Mouse (Mus musculus) lung, adult 2 months (tissue): ENCODE data around the gene Tcte1.
A peak's percentile ranks its signal among the peaks of the same experiment; 100 is the strongest.

ENCODE experiments used
- CTCF ChIP-seq: fragments of 200-500 bp; IDR thresholded peaks from 2 replicates; pipeline ENCODE4 v1.5.1; 2011; ENCODE audit warnings: mild to moderate bottlenecking, low read length, control low read depth; ENCODE audit not compliant: insufficient read depth
- POLR2A ChIP-seq: fragments of 200-500 bp; IDR thresholded peaks from 2 replicates; pipeline ENCODE4 v1.6.1; 2011; ENCODE audit warnings: low read depth, mild to moderate bottlenecking, control low read depth, low read length, borderline replicate concordance; ENCODE audit errors: extremely low read depth

DNA sequence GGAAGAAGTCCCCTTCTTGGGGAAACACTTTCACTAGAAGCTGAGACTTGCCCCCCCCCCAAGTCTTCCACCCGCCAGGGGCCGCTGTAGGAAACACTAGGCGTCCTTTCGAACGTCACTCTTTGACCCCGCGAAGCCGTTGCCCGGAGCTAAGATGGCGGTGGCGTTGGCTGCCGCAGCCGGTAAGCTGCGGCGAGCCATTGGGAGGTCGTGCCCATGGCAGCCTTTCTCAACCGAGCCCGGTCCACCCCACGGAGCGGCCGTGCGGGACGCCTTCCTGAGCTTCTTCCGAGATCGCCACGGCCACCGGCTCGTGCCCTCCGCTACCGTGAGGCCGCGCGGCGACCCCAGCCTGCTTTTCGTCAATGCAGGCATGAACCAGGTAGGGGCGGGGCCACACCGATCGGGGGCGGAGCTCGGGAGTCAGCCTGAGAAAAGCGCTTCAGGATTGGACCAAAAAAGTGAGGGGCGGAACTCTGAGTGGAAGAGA, 16.5 kb upstream of the Tcte1 start, which contains the start of gene Aars2:
- peak; percentile 55 for TF ChIP-seq CTCF
- TF ChIP-seq POLR2A: 0 out of 2 replicates have a peak, but pooled peaks have one; percentile 45
